9 mouse cellular contexts compared by ENCODE assay signal in the genomic region with DNA sequence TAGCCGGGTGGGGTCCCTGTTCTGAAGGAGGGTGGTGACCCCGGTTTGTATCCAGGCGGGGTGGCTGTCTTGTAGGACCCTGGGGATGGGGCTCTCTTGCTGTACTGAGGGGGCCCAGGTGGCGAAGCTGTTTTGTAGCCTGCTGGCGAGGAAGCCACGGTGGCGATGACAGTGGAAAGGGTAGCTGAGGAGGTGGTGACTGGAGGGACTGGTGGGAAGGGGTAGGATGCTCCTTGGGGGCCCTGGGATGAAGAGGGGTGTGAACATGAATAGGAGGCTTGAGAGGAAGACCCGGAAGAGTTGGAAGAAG. TPM values are rescaled to one million over a fixed set of nuclear protein-coding genes. Genes with fewer than 3 reads are reported as not detected.
DNase-seq lines count a peak whose midpoint lies in the region; ATAC-seq and TF ChIP-seq lines count a peak whose summit lies in the region.
"Had no signal": no experiment of that assay in that cellular context is flagged by ENCODE, and none has a peak within 500 bp of the region (broad histone marks: within the 10 kb centered on the region; RNA-seq: fewer than 3 reads in every experiment).

No protein-coding gene starts in this region.

- peak; percentile 6 for ATAC-seq in kidney, embryonic 16.5 days (ENCODE audit: low FRiP score, low TSS enrichment)
- ATAC-seq in hindbrain, embryonic 12.5 days (ENCODE audit: low FRiP score): peak; percentile 18; the same call in 1 of the 2 replicates
- peak; percentile 10; the same call in 1 of the 2 replicates for ATAC-seq in midbrain, embryonic 12.5 days (ENCODE audit: low FRiP score, low read depth)

- peak overlapping the region; percentile 96 for H3K27ac ChIP-seq in kidney, embryonic 16.5 days (ENCODE audit: low read length)
- peak overlapping the region; percentile 5 for H3K27ac ChIP-seq in cortical plate, adult 2 months (ENCODE audit: insufficient read depth, low read length)
- peak overlapping the region; percentile 92 for H3K27ac ChIP-seq in hindbrain, embryonic 12.5 days
- H3K27ac ChIP-seq in midbrain, embryonic 12.5 days (replicated peaks): peak overlapping the region; percentile 82

- H3K36me3 ChIP-seq in kidney, embryonic 16.5 days (ENCODE audit: insufficient read depth, low read length): peaks cover 36% of the 10 kb centered on the region
- peaks cover 65% of the 10 kb centered on the region for H3K36me3 ChIP-seq in hindbrain, embryonic 12.5 days
- H3K36me3 ChIP-seq in midbrain, embryonic 12.5 days: peaks cover 59% of the 10 kb centered on the region

- peak overlapping the region; percentile 58 for H3K4me3 ChIP-seq in kidney, embryonic 16.5 days (ENCODE audit: low read length)
- H3K4me3 ChIP-seq in cortical plate, adult 2 months (ENCODE audit: insufficient read depth, low read length): peak overlapping the region; percentile 40
- peak overlapping the region; percentile 51 for H3K4me3 ChIP-seq in hindbrain, embryonic 12.5 days
- peak overlapping the region; percentile 45 for H3K4me3 ChIP-seq in midbrain, embryonic 12.5 days

- H3K4me2 ChIP-seq in kidney, embryonic 16.5 days (replicated peaks; ENCODE audit: low read depth, low read length): peak overlapping the region; percentile 94
- H3K4me2 ChIP-seq in hindbrain, embryonic 12.5 days (replicated peaks): peak overlapping the region; percentile 96
- peak overlapping the region; percentile 73 for H3K4me2 ChIP-seq in midbrain, embryonic 12.5 days (replicated peaks)

- no peaks in the 10 kb centered on the region for H3K27me3 ChIP-seq in kidney, embryonic 16.5 days (ENCODE audit: insufficient read depth, low read length)
- H3K27me3 ChIP-seq in hindbrain, embryonic 12.5 days: no peaks in the 10 kb centered on the region
- H3K27me3 ChIP-seq in midbrain, embryonic 12.5 days: no peaks in the 10 kb centered on the region

- TF ChIP-seq POLR2A in cortical plate, adult 2 months (IDR thresholded peaks at IDR 0.05; ENCODE audit: extremely low read depth, insufficient read depth, low read length): no peak

- H3K9ac ChIP-seq in kidney, embryonic 16.5 days (replicated peaks; ENCODE audit: low read length): peak overlapping the region; percentile 88
- peak overlapping the region; percentile 86 for H3K9ac ChIP-seq in hindbrain, embryonic 12.5 days
- peak overlapping the region; percentile 75 for H3K9ac ChIP-seq in midbrain, embryonic 12.5 days (replicated peaks)

- no peak for DNase-seq in kidney, postnatal 10 days
- DNase-seq in cerebellum, postnatal 25 days: no peak
- DNase-seq in urinary bladder, postnatal 36 days (ENCODE audit: low spot score in 2 of 2): no peak
- no peak for DNase-seq in gastrocnemius, postnatal 25 days

- WGBS in kidney, embryonic 16.5 days: 14% methylated on average over 8 of the region's 8 CpGs
- 13% methylated on average over 8 of the region's 8 CpGs for WGBS in hindbrain, embryonic 12.5 days
- 14% methylated on average over 8 of the region's 8 CpGs for WGBS in midbrain, embryonic 12.5 days

- H3K4me1 ChIP-seq in kidney, embryonic 16.5 days (ENCODE audit: insufficient read depth, low read length): peaks cover 30% of the 10 kb centered on the region
- H3K4me1 ChIP-seq in cortical plate, adult 2 months (ENCODE audit: control insufficient read depth, insufficient read depth, low read length): no peaks in the 10 kb centered on the region; the same call in 1 of the 2 replicates
- H3K4me1 ChIP-seq in hindbrain, embryonic 12.5 days: peaks cover 29% of the 10 kb centered on the region
- peaks cover 28% of the 10 kb centered on the region for H3K4me1 ChIP-seq in midbrain, embryonic 12.5 days

- H3K9me3 ChIP-seq in kidney, embryonic 16.5 days (ENCODE audit: low read length): no peaks in the 10 kb centered on the region
- H3K9me3 ChIP-seq in hindbrain, embryonic 12.5 days (replicated peaks): no peaks in the 10 kb centered on the region
- H3K9me3 ChIP-seq in midbrain, embryonic 12.5 days: no peaks in the 10 kb centered on the region

- no peak for TF ChIP-seq CTCF in cortical plate, adult 2 months (IDR thresholded peaks at IDR 0.05; ENCODE audit: extremely low read depth, insufficient read depth, low read length)

RNA-seq across cellular contexts. Expression of gene Grcc10, which starts 5.1 kb away (rescaled TPM):
- 527 and 541 TPM in 2 replicates for polyA plus RNA-seq in kidney, embryonic 16.5 days (2015; fragmentation: Nextera tagmentation; extraction: Ambion mirVana)
- 340 and 352 TPM in 2 replicates for polyA plus RNA-seq in cortical plate, adult 2 months (2012; rRNA removed)
- 519 and 565 TPM in 2 replicates for polyA plus RNA-seq in hindbrain, embryonic 12.5 days (2016; fragmentation: Nextera tagmentation; extraction: Ambion mirVana)
- polyA plus RNA-seq in midbrain, embryonic 12.5 days (2016; fragmentation: Nextera tagmentation; extraction: Ambion mirVana): 523 and 554 TPM in 2 replicates
- 100 to 1,000 TPM; 163 to 167 TPM for total RNA-seq in gastrocnemius, postnatal 25 days (2021)

RNA-seq across cellular contexts. Expression of gene Ptpn6, which starts 7.7 kb away (rescaled TPM):
- polyA plus RNA-seq in kidney, embryonic 16.5 days (2015; fragmentation: Nextera tagmentation; extraction: Ambion mirVana): 13.8 and 16.4 TPM in 2 replicates
- polyA plus RNA-seq in cortical plate, adult 2 months (2012; rRNA removed): 6.3 and 6.5 TPM in 2 replicates
- polyA plus RNA-seq in hindbrain, embryonic 12.5 days (2016; fragmentation: Nextera tagmentation; extraction: Ambion mirVana): 5.6 TPM in 2 replicates
- polyA plus RNA-seq in midbrain, embryonic 12.5 days (2016; fragmentation: Nextera tagmentation; extraction: Ambion mirVana): 5.2 and 5.6 TPM in 2 replicates
- total RNA-seq in gastrocnemius, postnatal 25 days (2021): 1 to 10 TPM; 1.5 to 2.2 TPM

RNA-seq across cellular contexts. Expression of gene Gm45234, which starts 9.6 kb away (rescaled TPM):
- polyA plus RNA-seq in kidney, embryonic 16.5 days (2015; fragmentation: Nextera tagmentation; extraction: Ambion mirVana): 0.14 TPM in 1 of 2 replicates, not detected in the other
- not detected in 2 replicates for polyA plus RNA-seq in cortical plate, adult 2 months (2012; rRNA removed)
- polyA plus RNA-seq in hindbrain, embryonic 12.5 days (2016; fragmentation: Nextera tagmentation; extraction: Ambion mirVana): not detected in 2 replicates
- polyA plus RNA-seq in midbrain, embryonic 12.5 days (2016; fragmentation: Nextera tagmentation; extraction: Ambion mirVana): not detected in 2 replicates
- 1 to 10 TPM in 1 of 2 experiments, not detected in 1; 2.2 TPM for total RNA-seq in gastrocnemius, postnatal 25 days (2021)
- total RNA-seq: heart, adult 18-20 months had no signal

RNA-seq across cellular contexts. Expression of gene Atn1, which starts 10.1 kb away (rescaled TPM):
- 16.4 and 20.2 TPM in 2 replicates for polyA plus RNA-seq in kidney, embryonic 16.5 days (2015; fragmentation: Nextera tagmentation; extraction: Ambion mirVana)
- 60.7 and 63.3 TPM in 2 replicates for polyA plus RNA-seq in cortical plate, adult 2 months (2012; rRNA removed)
- 20.3 and 20.6 TPM in 2 replicates for polyA plus RNA-seq in hindbrain, embryonic 12.5 days (2016; fragmentation: Nextera tagmentation; extraction: Ambion mirVana)
- 15.6 and 18.0 TPM in 2 replicates for polyA plus RNA-seq in midbrain, embryonic 12.5 days (2016; fragmentation: Nextera tagmentation; extraction: Ambion mirVana)
- 10 to 100 TPM; 31.8 to 32.4 TPM for total RNA-seq in gastrocnemius, postnatal 25 days (2021)

RNA-seq across cellular contexts. Expression of gene Eno2, which starts 23.2 kb away (rescaled TPM):
- polyA plus RNA-seq in kidney, embryonic 16.5 days (2015; fragmentation: Nextera tagmentation; extraction: Ambion mirVana): 10.9 and 15.3 TPM in 2 replicates
- polyA plus RNA-seq in cortical plate, adult 2 months (2012; rRNA removed): 741 and 755 TPM in 2 replicates
- polyA plus RNA-seq in hindbrain, embryonic 12.5 days (2016; fragmentation: Nextera tagmentation; extraction: Ambion mirVana): 18.7 and 19.6 TPM in 2 replicates
- polyA plus RNA-seq in midbrain, embryonic 12.5 days (2016; fragmentation: Nextera tagmentation; extraction: Ambion mirVana): 9.0 and 9.4 TPM in 2 replicates
- 1 to 10 TPM; 2.1 to 3.0 TPM for total RNA-seq in gastrocnemius, postnatal 25 days (2021)

Comparison
In these comparisons a context has a peak if more than half of its experiments do, and no peak if none do; other contexts are left out.
1. H3K27ac ChIP-seq: peak in every context shown above with its lines; median percentile 96 in kidney, embryonic 16.5 days; 92 in hindbrain, embryonic 12.5 days; 82 in midbrain, embryonic 12.5 days; 5 in cortical plate, adult 2 months.